Mouse (Mus musculus): Measurements from ENCODE around the gene Gm47996. TPM values are rescaled to one million over a fixed set of nuclear protein-coding genes. Genes with fewer than 3 reads are reported as not detected.

Gene Gm47996
- not detected in 2 replicates for polyA plus RNA-seq (2015; fragmentation: Nextera tagmentation; extraction: Ambion mirVana)

DNA sequence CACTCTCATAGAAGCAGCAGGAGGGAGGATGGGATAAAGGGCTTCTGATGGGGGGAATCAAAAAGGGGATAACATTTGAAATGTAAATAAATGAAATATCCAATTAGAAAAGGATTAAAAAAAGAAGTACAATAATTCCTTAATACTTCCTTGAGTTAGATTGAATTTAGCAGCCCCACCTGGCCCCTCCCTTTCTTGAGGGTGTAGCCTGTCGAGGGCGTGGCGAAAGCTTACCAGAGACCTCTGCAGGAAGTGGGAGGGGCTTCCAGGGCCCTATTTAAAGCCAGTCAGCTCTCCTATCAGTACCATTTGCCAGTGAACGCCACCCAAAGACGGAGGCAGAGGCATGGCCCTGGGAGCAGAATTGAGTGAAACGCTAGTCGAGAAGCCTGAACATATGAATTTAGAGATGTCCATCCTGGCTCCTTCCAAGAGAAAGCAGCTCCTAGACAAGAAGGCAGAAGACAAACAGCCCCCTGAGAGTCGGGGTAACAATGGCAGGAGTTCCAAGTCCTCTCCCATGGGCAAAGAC is at the start of gene Gm47996:
Gene Gm47996, plus strand, starts transcription at position 308 of the 532 bp plus-strand sequence.

DNA sequence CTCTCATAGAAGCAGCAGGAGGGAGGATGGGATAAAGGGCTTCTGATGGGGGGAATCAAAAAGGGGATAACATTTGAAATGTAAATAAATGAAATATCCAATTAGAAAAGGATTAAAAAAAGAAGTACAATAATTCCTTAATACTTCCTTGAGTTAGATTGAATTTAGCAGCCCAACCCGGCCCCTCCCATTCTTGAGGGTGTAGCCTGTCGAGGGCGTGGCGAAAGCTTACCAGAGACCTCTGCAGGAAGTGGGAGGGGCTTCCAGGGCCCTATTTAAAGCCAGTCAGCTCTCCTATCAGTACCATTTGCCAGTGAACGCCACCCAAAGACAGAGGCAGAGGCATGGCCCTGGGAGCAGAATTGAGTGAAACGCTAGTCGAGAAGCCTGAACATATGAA is 27.7 kb upstream of the Gm47996 start, which contains the start of gene Gm47985:
Gene Gm47985, plus strand, starts transcription at position 272 of the 400 bp plus-strand sequence.

DNA sequence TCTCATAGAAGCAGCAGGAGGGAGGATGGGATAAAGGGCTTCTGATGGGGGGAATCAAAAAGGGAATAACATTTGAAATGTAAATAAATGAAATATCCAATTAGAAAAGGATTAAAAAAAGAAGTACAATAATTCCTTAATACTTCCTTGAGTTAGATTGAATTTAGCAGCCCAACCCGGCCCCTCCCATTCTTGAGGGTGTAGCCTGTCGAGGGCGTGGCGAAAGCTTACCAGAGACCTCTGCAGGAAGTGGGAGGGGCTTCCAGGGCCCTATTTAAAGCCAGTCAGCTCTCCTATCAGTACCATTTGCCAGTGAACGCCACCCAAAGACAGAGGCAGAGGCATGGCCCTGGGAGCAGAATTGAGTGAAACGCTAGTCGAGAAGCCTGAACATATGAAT is 17.9 kb upstream of the Gm47996 start, which contains the start of gene Gm8947:
Gene Gm8947, plus strand, starts transcription at position 302 of the 400 bp plus-strand sequence.

DNA sequence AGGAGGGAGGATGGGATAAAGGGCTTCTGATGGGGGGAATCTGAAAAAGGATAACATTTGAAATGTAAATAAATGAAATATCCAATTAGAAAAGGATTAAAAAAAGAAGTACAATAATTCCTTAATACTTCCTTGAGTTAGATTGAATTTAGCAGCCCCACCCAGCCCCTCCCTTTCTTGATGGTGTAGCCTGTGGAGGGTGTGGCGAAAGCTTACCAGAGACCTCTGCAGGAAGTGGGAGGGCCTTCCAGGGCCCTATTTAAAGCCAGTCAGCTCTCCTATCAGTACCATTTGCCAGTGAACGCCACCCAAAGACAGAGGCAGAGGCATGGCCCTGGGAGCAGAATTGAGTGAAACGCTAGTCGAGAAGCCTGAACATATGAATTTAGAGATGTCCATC is 11.8 kb upstream of the Gm47996 start, which contains the start of gene Gm47995:
Gene Gm47995, plus strand, starts transcription at position 329 of the 400 bp plus-strand sequence.

DNA sequence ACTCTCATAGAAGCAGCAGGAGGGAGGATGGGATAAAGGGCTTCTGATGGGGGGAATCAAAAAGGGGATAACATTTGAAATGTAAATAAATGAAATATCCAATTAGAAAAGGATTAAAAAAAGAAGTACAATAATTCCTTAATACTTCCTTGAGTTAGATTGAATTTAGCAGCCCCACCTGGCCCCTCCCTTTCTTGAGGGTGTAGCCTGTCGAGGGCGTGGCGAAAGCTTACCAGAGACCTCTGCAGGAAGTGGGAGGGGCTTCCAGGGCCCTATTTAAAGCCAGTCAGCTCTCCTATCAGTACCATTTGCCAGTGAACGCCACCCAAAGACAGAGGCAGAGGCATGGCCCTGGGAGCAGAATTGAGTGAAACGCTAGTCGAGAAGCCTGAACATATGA is 6.1 kb upstream of the Gm47996 start, which contains the start of gene 3110040M04Rik:
Gene 3110040M04Rik, plus strand, starts transcription at position 304 of the 400 bp plus-strand sequence.

Other genes with a start within 250 kb of the Gm47996 start
- gene Hmcn1, start 216.7 kb upstream of the Gm47996 start, polyA plus RNA-seq (2015; fragmentation: Nextera tagmentation; extraction: Ambion mirVana) = 8.3 and 15.2 TPM in 2 replicates
- gene Gm47985, start 27.6 kb upstream of the Gm47996 start, polyA plus RNA-seq (2015; fragmentation: Nextera tagmentation; extraction: Ambion mirVana) = 0.19 TPM in 1 of 2 replicates, not detected in the other
- 0.08 TPM in 1 of 2 replicates, not detected in the other for gene Gm8947, start 17.8 kb upstream of the Gm47996 start, polyA plus RNA-seq (2015; fragmentation: Nextera tagmentation; extraction: Ambion mirVana)
- not detected in 2 replicates for gene Gm47995, start 11.7 kb upstream of the Gm47996 start, polyA plus RNA-seq (2015; fragmentation: Nextera tagmentation; extraction: Ambion mirVana)
- not detected in 2 replicates for gene 3110040M04Rik, start 6.0 kb upstream of the Gm47996 start, polyA plus RNA-seq (2015; fragmentation: Nextera tagmentation; extraction: Ambion mirVana)
- gene Ivns1abp, start 134.3 kb downstream of the Gm47996 start, polyA plus RNA-seq (2015; fragmentation: Nextera tagmentation; extraction: Ambion mirVana) = 57.6 and 91.5 TPM in 2 replicates
- 24.9 and 41.9 TPM in 2 replicates for gene Swt1, start 218.3 kb downstream of the Gm47996 start, polyA plus RNA-seq (2015; fragmentation: Nextera tagmentation; extraction: Ambion mirVana)
- 16.0 and 25.7 TPM in 2 replicates for gene Trmt1l, start 218.4 kb downstream of the Gm47996 start, polyA plus RNA-seq (2015; fragmentation: Nextera tagmentation; extraction: Ambion mirVana)

Data from adrenal gland, postnatal 0 days (tissue).